Mouse (Mus musculus) cerebellum, adult 9-10 months (tissue): ENCODE measurements around the gene Shank2.
A peak's percentile ranks its signal among the peaks of the same experiment; 100 is the strongest.

Experiments used
- DNase-seq: peaks from one replicate; pipeline ENCODE4 v3.0.0; 2022

The Shank2 gene

DNA sequence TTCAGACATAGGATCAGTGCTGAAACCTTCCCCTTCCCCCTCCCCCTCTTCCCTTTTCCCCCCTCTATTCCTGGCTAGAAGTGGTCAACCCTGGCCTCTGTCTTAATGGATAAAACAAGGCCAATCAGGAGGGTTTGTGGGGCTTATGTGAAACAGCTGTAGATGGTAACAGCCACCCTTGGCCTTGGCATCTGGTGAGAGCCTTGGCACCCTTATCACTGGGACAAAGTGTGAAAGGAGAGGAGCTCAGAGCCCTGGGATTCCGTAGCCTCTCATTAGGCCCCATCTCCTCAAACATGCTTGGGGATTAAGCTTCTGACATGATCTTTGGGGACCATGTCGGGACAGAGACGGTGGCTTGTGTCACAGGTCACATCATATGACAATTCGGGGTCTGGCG lies 106.4 kb downstream of the Shank2 start:
- no peak for DNase-seq

DNA sequence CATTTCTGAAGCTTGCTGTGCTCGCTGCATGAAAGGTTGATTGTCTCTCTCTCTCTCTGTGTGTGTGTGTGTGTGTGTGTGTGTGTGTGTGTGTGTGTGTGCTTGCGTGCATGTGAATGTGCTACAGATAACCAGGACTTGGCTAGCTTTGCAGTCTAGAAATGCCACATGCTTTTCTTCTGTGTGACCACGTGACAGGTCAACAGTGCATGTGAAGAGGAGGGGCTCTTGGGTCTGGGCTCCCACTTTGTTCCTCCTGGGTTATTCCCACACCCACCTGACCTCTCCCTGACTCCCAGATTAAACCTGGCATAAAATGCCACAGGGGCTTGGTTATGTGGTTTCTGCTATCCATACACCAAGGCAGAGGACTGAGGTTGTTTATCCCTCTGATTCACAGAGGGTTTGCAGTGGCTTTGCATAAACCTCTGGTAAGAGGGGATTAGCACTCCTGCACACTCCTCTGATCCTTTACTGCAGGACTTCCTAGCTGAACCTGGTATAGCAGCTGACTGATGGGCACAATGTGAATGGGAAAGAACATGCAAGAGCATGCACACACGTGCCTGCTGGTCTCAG lies 109.4 kb downstream of the Shank2 start:
- no peak for DNase-seq

DNA sequence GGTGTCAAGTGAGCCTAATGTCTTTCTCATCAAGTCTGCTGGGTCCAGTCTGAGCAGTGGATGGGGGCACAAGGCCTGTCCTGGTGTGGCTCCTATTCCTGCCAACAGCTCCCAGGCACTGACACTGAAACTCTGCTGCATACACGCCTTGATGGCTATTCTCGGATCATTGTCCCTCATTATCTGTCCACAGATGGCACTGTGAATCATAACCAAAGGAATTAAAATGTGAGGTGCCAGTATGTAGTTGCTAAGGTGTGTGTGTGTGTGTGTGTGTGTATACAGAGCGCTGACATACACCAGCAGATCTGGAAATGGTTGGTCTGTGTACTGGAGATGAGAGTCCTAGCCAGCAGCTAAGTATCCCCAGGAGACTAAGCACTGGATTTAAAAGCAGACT lies 110.3 kb downstream of the Shank2 start:
- DNase-seq: no peak

DNA sequence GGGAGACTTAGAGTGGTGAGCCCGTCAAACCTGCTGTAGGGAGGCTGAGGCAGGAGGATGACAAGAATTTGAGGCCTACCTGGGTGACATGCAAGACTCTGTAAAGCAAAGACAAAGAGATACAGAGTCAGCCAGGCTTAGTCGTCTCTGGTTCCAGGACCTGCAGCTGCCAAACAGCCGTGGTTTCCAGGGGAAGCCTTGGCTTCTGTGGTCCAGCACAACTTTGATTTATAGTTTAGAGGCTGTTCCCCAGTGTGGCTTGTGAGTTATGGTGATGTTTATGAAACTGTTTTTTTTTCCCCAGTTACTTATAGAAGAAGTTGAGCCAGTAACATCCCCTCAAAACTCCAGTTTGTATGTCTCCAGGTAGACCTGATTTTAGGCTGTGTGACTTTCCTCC lies 112.5 kb downstream of the Shank2 start:
- no peak for DNase-seq

DNA sequence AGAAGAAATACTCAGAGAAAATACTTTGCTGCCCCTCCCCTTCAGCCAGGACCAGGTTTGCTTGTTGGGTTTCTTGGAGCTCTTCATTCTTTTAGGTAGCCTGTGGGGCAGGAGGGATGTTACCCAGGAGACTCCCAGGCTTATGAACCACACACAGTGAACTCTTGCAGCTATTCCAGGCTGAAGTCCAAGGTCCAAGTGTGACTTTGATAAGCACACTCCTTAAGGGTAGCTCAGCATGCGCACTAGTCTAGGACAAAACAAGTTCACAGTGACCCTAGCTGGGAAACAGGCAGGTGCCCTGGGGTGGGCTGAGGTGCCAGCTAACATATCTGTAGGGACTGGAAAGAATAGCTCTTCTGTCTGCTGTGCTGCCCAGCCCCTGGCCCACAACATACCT lies 117.8 kb downstream of the Shank2 start:
- no peak for DNase-seq

DNA sequence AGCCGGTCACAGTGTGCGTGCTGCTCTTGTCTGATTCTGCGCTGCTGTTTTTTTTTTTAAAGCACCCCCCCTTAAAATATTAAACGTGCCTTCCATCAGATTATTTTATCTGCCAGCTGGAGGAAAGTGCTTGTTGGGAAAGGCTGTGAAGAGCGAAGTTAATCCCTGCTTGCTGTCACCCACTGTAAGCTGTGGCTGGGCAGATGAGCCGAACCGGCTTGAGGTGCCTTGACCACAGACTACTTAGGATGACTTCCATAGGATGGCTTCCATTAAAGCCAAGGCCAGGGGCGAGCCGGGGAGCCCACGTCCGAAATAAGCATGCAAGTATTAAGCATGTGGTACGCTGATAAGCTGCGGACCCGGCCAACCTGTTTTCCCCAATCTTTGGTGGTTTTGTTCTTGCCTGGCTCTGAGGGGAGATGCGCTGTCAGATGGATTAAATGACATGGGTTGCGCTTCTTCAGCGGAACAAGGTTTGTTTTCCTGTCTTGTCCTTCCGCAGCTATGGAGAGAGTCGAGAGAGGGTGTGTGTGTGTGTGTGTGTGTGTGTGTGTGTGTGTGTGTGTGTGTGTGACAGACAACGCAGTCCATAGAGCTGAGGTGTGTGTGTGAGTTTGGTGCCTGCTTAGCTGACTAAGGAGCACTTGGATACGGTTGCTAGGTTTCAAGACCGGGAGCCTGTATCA lies 131.1 kb downstream of the Shank2 start:
- DNase-seq: no peak

DNA sequence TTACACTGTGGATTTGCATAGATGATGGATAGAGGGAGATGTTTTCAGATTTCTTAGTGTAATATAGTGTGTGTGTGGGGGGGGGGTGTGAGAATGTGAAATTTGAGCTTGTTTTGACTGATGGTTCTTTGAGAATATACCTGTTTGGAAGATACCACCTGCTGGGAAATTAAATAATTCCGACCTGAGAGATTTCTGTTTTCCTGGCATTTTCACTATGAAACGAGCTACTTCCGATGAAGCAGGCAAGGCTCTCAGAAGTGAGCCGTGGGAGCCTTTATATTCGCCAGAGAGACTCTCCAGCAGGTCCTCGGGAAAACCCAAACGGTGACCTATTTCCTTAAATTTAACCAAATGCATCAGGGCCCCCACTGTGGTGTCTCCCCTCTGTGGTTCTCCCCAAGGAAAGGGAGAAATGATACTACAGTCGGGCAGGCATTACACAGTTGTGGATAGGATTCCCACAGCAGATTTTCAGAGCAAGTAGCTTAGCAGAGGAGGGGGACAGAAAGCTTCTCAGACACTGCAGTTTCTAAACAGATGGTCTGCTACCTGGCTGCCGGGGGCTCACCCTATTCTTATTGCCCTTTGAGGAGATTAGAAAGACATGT lies 131.8 kb downstream of the Shank2 start:
- DNase-seq: no peak

DNA sequence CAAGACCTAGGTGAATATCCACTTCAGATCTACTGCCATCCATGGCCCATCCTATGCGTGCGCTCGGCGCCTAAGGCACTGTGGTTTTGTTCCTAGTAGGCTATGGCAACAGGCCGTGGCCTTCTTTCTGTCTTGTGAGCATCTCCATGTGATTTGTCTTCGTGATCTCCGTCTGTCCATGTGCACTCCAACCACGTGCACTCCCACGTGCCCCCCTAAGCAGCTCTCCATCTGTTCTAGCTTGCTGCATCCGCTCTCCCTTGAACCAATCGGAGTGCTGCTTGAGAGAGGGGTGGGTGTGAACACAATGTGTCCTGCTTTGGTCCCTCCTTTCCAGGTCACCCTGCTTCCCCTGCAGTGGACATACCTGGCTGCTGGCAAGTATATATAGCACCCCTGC lies 133.0 kb downstream of the Shank2 start:
- DNase-seq: no peak

DNA sequence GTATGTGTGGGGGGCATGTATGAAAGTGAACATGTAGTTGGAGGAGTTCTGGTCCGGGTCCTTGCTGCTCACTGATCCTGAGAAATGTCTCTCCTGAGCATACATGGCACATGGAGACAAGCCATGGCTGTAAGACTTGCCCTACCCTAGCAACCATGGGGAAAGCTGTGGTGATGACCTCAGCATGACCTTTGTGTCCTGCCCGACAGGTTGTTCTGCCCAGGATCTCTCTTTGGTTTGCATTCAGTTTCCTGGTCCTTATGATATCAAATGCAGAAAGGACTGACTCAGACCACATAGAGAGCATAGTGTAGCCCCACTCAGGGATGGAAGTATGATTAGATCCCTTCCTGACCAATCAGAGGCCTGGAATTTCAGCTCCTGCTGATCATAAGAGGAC lies 136.1 kb downstream of the Shank2 start:
- no peak for DNase-seq

DNA sequence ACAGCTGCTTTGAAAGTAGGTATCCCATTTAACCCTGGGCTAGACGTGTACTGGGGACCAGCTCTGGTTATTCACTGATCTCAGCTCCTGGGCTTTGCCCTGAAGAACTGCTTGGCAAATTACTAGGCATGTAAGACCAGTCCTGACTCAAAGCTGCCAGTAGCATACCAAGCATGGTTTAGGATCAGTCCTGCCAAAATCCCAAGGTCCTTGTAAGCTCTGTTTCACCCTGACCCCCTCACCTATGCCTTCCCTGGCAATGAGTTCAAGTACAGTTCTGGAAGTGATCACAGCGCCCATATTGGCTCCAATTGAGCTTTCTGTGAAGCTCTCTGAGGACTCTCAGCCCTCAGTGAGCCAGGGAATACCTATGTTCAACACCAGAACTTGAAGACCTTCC lies 136.7 kb downstream of the Shank2 start:
- DNase-seq: no peak

DNA sequence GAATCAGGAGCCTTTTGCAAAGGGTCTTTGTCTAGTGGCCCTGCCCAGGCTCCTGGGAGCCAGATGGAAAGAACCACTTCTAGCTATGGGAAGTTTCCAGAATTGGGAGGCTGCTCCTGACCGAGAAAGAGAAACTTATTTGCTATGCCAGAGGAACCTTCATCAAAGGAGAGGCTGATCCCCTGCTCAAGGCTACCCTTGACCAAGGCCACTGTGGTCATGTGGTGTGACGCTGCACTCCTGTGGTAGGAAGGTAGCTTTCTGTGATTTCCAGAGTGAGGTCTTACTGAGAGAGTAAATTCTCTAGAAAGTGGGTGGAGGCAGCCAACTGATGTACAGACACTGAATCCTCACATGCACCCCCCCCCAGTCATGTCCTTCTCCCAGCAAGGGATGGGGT lies 138.0 kb downstream of the Shank2 start:
- DNase-seq: no peak

DNA sequence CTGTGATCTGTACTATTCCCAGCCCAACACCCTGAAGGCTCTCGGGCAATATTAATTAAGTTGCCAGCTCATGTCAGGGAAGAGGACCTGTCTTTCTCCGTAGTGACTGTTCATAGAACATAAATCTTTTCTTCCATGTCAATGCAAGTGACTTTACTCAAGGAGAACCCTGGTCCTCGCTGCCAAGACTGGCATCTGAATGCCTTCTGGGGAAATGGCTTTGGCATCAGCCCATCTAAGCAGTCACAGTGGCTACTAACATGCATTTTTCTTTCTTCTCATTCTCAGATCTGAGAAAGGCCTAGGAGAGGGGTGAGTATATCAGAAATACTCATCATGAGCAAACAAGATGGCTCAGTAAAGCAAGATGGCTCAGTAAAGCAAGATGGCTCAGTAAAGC lies 138.7 kb downstream of the Shank2 start:
- DNase-seq: peak; percentile 20

DNA sequence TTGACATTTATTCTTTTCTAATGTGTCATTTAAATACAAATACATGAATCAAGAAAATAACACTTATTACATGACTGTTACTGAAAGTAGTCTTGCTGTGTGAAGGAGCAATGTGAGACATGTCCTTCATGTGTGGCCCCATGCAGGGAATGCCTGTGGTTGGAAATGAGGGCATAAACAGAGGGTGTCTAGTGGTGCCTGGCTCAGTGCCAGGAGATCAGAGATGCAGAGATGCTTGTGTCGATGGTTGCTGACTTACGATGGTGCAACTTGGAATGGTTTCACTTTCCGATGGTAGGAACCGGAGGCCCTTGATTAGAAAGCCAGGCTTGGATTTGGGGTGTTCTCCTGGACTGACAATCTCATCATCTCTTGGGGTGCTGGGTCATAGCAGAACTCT lies 140.3 kb downstream of the Shank2 start:
- DNase-seq: no peak

DNA sequence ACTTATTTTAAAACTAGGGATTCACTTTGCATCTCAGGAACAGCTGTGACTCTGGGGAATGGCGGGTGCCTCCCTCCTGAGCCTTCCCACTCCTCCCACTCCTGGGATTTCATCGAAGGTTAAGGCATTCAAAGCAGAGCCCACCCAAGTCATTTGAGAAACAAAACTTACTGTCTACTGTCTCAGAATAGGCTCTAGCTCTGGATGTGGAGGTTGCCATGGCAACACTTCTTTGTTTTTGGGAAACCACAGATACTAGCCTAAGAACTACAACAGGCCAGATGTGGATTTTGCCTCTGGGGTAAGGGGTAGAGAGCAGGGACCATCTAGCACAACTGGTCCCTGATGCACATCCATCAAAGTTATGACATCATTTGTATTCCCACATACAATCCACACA lies 142.2 kb downstream of the Shank2 start:
- no peak for DNase-seq

DNA sequence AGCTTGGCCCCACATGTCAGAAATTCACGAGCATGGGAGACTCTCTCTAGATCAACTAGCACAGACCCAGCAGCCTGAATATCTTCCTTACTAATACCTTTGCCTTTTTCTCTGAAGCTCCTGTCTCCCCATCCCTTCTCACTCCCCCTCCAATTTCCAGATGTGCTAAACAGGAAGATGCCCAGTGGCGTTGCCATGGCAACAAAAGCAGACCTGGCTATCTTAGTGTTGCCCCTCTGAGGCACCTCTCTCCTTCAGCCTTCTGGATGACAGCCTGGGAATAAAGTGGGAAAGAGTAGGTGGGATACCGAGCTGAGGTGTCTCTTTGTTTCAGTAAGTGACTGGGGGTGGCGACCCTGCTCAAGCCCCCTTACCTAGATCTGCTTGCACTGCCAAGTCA lies 146.4 kb downstream of the Shank2 start:
- no peak for DNase-seq

DNA sequence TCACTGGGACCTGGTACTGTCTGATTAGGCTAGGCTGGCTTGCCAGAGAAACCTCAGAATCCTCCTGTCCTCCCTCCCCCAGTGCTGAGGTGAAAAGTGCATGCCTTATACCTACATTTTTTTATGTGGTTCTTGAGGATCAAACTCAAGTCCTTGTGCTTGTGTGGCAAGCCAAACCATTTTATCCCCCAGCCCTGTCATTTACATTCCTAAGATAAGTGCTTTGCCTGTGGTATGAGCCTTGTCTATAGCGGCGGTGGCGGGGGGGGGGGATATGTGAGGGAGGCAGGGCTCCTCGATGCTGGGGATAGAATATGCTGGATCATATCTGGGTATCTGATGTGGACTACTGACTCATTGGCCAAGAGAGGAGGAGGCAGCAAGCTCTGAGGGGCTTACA lies 151.4 kb downstream of the Shank2 start:
- no peak for DNase-seq

DNA sequence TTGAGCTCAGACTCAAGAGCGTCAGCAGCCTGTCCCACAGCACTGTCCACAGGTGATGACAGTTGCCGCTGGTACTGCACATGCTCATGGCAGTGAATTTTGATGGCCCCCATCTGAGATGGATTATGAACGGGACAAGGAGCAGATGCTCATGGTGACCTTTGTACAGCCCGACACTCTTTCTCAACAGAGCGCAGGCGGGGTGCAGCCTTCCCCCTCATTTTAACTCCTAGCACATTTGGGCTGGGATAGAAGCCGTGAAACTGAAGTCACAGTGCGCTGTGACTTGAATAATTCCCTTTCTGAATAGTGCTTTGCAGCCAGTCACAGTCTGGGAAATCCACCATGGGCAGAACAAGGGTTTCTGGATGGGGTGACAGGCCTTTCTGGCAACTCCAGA lies 152.0 kb downstream of the Shank2 start:
- DNase-seq: no peak

DNA sequence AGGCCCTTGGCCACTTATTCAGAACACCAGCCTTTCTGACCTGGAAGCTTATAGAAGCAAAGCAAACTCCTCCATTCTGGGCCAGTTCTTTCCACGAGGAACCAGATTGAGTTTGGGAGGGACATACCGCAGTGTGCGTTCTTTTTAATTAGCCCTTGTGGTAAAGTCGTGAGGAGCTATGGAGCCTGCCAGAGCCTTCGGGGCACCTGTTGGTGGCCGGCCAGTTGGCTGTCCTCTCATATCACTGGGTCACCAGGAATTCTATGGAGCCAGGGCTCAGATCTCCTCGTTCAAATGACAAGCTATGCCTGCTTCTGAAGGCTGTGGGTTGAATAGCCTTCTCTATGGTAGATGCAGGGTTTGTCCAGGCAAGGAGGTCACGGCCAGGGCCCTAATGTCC lies 156.2 kb downstream of the Shank2 start:
- peak; percentile 34 for DNase-seq

DNA sequence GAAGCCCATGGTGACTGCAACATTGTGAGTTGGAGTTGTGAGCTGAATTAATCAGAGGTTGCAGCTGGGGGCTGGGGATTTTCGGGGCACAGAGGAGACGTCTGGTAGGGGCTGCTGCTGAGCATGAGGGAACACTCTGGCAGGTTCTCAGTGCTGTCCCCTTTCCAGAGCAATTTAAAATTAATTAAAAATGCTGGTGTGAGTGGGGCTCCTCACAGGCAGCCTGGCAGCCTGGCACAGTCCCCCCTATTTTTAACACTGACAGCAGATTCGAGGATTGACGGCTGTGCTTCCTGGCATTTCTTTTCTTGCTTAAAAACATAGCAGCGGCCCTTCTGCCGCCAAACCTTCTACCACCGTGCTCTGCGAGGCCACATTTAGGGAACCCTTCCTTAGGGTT lies 157.8 kb downstream of the Shank2 start:
- no peak for DNase-seq

DNA sequence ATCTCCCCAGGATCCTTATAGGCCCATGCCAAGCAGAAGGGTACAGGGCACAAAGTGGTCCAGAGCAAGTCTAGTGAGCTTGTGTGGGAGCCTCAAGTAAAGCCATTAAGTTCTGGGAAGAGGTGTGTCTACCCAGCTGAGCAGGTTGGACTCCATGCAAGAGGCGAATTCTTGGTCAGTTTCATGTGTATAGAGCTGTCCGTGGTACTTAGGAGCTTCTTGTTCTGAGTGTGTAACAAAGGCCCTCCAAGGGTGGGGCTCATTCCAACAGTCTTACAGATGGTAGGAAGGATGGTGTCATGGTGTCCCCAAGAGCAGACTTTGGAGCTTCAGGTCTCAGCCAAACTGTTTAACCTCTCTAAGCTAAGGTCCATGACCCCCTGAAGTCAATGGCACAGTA lies 158.3 kb downstream of the Shank2 start:
- DNase-seq: no peak

DNA sequence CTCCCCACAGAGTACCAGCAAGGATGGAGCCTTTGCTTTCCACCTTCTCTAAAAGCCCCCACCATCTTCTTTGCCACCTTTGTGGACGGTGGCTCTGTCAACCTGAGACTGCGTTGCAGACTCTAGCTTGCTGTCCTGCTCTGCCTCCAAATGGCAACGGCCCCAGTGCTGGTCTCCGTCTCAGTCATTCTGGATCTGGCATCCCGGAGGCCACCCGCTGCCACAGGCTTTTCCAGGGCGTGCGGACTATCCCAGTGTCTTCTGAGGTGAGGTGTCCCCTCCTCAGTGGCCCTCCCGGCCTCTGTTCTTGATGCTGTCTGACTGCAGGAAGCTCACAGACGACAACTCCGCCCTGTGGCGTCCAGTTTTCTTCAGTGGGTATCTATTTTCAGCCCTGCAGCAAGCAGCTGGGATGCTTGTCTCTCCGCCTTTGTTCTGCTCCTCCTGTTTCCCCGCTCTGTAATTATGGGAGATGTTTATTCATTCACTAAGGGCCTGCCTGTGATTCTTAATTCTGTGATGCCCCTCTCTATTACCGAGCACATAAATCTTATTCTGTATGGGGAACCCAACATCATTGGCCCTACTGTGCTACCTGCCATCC lies 159.0 kb downstream of the Shank2 start:
- DNase-seq: no peak

DNA sequence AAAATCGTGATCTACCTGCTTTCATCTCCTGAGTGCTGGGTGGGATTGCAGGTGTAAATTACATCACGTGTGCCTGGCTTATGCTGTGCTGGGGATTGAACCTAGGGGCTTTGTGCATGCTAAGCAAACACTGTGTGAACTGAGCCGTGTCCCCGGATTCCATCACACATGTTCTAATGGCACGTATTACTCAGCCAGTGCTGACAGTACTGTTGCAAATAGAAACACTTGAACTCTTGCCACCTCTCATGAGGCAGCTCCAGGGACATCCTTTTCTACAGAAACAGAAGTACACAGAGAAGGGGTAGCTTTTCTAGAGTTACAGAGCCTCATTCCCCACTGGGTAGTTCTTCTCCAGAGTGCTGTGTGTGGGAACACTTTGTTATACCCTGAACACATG lies 168.5 kb downstream of the Shank2 start:
- no peak for DNase-seq

DNA sequence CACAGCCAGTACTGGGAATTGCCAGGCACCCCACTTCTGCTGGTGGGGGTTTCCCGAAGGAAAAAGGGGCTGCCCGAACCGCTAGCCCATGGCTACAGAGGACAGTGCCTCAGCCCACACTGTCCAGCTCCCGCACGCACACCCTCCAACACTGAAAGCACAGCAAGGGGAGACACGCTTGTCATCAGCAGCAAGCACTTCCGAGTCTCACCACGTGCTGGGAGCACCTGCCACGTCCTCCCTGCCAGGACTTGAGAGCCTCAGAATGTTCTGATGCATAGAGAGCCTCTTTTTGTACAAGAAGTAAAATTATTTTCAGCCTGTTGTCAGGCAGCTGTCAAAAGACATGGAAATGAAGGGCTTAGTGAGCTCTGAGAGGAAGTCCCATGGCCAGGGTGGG lies 169.0 kb downstream of the Shank2 start:
- DNase-seq: no peak

DNA sequence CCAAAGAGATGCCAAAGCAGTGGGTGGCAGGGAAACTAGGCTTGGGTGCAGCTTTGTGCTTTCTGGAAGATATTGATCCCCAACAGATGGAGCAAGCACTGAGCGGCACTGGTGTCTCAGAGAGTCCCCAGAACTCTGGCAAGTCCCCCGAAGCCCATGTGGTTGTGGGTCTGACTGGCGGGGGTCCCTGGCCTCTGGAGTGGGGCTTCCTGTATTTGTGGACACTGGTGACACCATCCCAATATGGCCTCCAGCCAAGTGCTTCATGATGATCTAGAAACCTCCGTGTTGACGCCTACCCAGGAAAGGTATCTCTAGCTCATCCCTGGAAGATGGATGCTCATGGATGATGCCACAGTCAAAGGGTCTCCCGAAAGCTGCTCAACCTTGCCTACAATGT lies 172.1 kb downstream of the Shank2 start:
- no peak for DNase-seq

DNA sequence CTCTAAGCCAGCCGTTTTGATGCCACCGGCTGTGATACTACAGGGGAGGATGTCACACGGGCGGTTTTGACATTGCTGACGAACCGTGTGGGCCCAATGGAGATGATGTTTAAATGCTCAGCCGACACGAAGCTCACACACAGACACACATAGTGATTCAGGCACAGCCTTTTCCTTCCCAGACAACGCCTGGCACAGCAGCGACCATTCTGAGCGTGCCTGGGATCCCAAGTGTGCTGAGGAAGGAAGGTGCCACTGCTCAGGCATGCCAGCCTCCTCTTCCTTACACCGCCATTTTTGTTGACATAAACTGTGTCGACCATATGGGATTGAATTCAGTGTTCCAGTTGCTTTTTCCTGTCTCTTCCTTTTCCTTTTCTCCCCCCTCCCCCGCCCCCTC lies 172.6 kb downstream of the Shank2 start:
- no peak for DNase-seq
